Comparison of ENCODE assay signal across 31 mouse cellular contexts in genomic region chrX:145567528-145567927, GRCm38 (mm10).
"Had no signal": no experiment of that assay in that cellular context is flagged by ENCODE, and none has a peak within 500 bp of the region (broad histone marks: within the 10 kb centered on the region; RNA-seq: fewer than 3 reads in every experiment).

No protein-coding gene starts in this region.

- ATAC-seq: liver, embryonic 12.5 days; liver, postnatal 0 days; lung, postnatal 0 days; midbrain, embryonic 13.5 days; midbrain, embryonic 15.5 days; midbrain, embryonic 16.5 days had no signal

- DNase-seq: left cerebral cortex, postnatal 4 days; liver; liver, embryonic 13.5 days; liver, postnatal 0 days; lung, adult 18-20 months; lung, adult 2 months; lung, embryonic 14.5 days; lung, postnatal 10 days; lung, postnatal 14 days; lung, postnatal 36 days; lung, postnatal 4 days; midbrain, embryonic 14.5 days had no signal

- H3K27ac ChIP-seq: limb, embryonic 10.5 days; limb, embryonic 12.5 days; limb, embryonic 13.5 days; limb, embryonic 15.5 days; liver, embryonic 12.5 days; liver, embryonic 13.5 days; liver, embryonic 14.5 days; liver, embryonic 15.5 days; lung, embryonic 15.5 days; macrophage; midbrain, embryonic 10.5 days; midbrain, embryonic 12.5 days; midbrain, embryonic 13.5 days; midbrain, embryonic 15.5 days had no signal

- H3K9ac ChIP-seq: limb, embryonic 12.5 days; limb, embryonic 13.5 days; limb, embryonic 15.5 days; liver, embryonic 12.5 days; liver, embryonic 13.5 days; liver, embryonic 14.5 days; liver, embryonic 15.5 days; liver, postnatal 0 days; lung, embryonic 14.5 days; lung, embryonic 15.5 days; midbrain, embryonic 12.5 days; midbrain, embryonic 13.5 days; midbrain, embryonic 15.5 days had no signal

- H3K27me3 ChIP-seq: limb, embryonic 12.5 days; limb, embryonic 13.5 days; limb, embryonic 15.5 days; liver, embryonic 12.5 days; liver, embryonic 13.5 days; liver, embryonic 15.5 days; lung, embryonic 15.5 days; midbrain, embryonic 12.5 days; midbrain, embryonic 13.5 days; midbrain, embryonic 15.5 days had no signal

- H3K36me3 ChIP-seq: limb, embryonic 10.5 days; limb, embryonic 12.5 days; limb, embryonic 13.5 days; limb, embryonic 15.5 days; liver, embryonic 12.5 days; liver, embryonic 13.5 days; liver, embryonic 15.5 days; lung, embryonic 15.5 days; midbrain, embryonic 10.5 days; midbrain, embryonic 12.5 days; midbrain, embryonic 13.5 days; midbrain, embryonic 15.5 days had no signal

- H3K4me3 ChIP-seq: limb, embryonic 10.5 days; limb, embryonic 12.5 days; limb, embryonic 13.5 days; limb, embryonic 15.5 days; liver, embryonic 12.5 days; liver, embryonic 13.5 days; liver, embryonic 15.5 days; lung, embryonic 15.5 days; megakaryocyte, embryonic 14.5 days; midbrain, embryonic 10.5 days; midbrain, embryonic 12.5 days; midbrain, embryonic 13.5 days; midbrain, embryonic 15.5 days; myocyte had no signal

- H3K9me3 ChIP-seq: limb, embryonic 10.5 days; limb, embryonic 12.5 days; limb, embryonic 13.5 days; limb, embryonic 15.5 days; liver, embryonic 12.5 days; liver, embryonic 13.5 days; liver, embryonic 15.5 days; lung, embryonic 15.5 days; megakaryocyte, embryonic 14.5 days; midbrain, embryonic 10.5 days; midbrain, embryonic 12.5 days; midbrain, embryonic 13.5 days; midbrain, embryonic 15.5 days had no signal

- H3K4me2 ChIP-seq: limb, embryonic 12.5 days; limb, embryonic 13.5 days; limb, embryonic 15.5 days; liver, embryonic 11.5 days; liver, embryonic 12.5 days; liver, embryonic 13.5 days; liver, embryonic 15.5 days; lung, embryonic 14.5 days; lung, embryonic 15.5 days; midbrain, embryonic 11.5 days; midbrain, embryonic 12.5 days; midbrain, embryonic 13.5 days; midbrain, embryonic 15.5 days had no signal

- H3K4me1 ChIP-seq: limb, embryonic 10.5 days; limb, embryonic 12.5 days; limb, embryonic 13.5 days; limb, embryonic 15.5 days; liver, embryonic 12.5 days; liver, embryonic 13.5 days; liver, embryonic 15.5 days; lung, embryonic 15.5 days; megakaryocyte, embryonic 14.5 days; midbrain, embryonic 10.5 days; midbrain, embryonic 12.5 days; midbrain, embryonic 13.5 days; midbrain, embryonic 15.5 days had no signal
